Mouse (Mus musculus): Measurements from ENCODE around the gene Atp6v0a2. TPM values are rescaled to one million over a fixed set of nuclear protein-coding genes. Genes with fewer than 3 reads are reported as not detected.

The Atp6v0a2 gene
- polyA plus RNA-seq (2012; rRNA removed), result 5.3 and 6.2 TPM in 2 replicates

DNA sequence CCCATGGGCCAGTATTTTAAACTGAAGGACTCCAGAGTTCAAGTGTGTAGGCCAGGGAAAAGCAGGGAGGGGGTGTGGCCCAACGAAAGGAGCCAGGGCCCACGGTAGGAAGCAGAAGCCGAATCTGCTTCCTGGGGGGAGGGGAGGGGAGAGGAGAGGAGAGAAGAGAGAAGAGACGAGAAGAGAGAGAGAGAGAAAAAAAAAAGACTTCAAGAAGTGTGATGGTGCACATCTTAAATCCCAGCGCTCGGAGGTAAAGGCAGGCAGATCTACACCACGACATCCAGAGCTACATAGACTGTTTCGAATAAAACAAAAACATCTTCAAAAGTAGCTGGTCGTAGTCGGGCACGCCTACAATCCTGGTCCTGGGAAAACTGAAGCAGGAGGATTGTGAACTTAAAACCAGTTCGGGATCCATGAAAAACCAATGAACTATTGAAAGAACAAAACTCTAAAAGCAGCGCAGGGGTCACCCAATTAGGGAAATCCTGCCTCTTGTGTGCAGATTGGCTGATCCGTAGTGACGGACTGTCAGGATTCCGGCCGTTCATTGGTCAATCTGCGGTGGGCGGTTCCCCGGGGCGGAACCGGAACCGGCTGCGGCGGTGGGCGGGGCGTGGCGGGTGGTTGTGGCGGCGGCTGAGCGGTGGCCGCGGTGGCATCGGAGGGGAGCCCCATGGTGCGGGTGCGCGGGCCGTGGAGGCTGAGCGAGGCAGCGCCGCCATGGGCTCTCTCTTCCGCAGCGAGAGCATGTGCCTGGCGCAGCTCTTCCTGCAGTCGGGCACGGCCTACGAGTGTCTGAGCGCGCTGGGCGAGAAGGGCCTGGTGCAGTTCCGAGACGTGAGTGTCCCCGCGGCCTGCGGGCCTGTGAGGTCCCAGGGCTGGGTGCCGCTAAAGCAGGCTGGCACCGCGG is at the start of gene Atp6v0a2:
Atp6v0a2 (plus strand) TSS at position 129 of the 916 bp plus-strand sequence.

GRCm38 (mm10) chr5:124578633-124579317 is 49.6 kb upstream of the Atp6v0a2 start, which contains the start of the genes Eif2b1 and Gtf2h3:
Gene Eif2b1, minus strand, starts transcription at chr5:124579131.
Gene Gtf2h3, plus strand, starts transcription at chr5:124579140.

DNA sequence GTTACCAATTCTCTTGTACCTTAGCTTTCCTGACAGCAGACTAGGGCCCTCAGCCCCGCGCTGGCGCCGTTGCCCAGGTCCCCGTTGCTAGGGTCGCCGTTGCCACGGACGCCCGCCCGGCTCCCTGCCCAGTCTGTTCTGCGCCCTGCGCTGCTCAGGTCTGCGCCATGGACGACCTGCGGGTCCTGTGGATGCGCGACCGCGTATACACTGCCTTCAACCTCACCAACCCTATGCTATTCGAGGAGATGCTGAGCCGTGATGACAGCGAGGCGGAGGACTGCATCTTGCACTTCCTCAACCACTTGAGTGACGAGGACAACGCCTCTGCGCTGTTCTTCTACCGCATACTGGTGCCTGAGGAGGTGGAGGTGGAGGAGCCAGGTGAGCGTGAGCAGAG is 96.6 kb downstream of the Atp6v0a2 start, which contains the start of gene Dnah10:
Dnah10 (plus strand) TSS at position 89 of the 400 bp plus-strand sequence.

Other genes starting within 250 kb of the Atp6v0a2 start
- gene Sbno1, start 202.6 kb upstream of the Atp6v0a2 start, polyA plus RNA-seq (2012; rRNA removed), result 13.6 and 17.1 TPM in 2 replicates
- 60.2 and 61.7 TPM in 2 replicates for gene Kmt5a, start 188.6 kb upstream of the Atp6v0a2 start, polyA plus RNA-seq (2012; rRNA removed)
- 8.3 and 9.2 TPM in 2 replicates for gene Rilpl2, start 150.2 kb upstream of the Atp6v0a2 start, polyA plus RNA-seq (2012; rRNA removed)
- gene Snrnp35, start 145.4 kb upstream of the Atp6v0a2 start, polyA plus RNA-seq (2012; rRNA removed), result 7.9 and 8.2 TPM in 2 replicates
- 1.3 and 1.4 TPM in 2 replicates for gene Rilpl1, start 97.2 kb upstream of the Atp6v0a2 start, polyA plus RNA-seq (2012; rRNA removed)
- 116 and 144 TPM in 2 replicates for gene Tmed2, start 87.9 kb upstream of the Atp6v0a2 start, polyA plus RNA-seq (2012; rRNA removed)
- gene Ddx55, start 75.7 kb upstream of the Atp6v0a2 start, polyA plus RNA-seq (2012; rRNA removed), result 6.4 and 7.7 TPM in 2 replicates
- gene Eif2b1, start 49.4 kb upstream of the Atp6v0a2 start, polyA plus RNA-seq (2012; rRNA removed), result 23.9 and 27.6 TPM in 2 replicates
- gene Gtf2h3, start 49.4 kb upstream of the Atp6v0a2 start, polyA plus RNA-seq (2012; rRNA removed), result 19.2 and 22.8 TPM in 2 replicates
- 0.01 and 0.02 TPM in 2 replicates for gene Dnah10, start 96.5 kb downstream of the Atp6v0a2 start, polyA plus RNA-seq (2012; rRNA removed)
- 0.16 TPM in 2 replicates for gene Ccdc92, start 233.8 kb downstream of the Atp6v0a2 start, polyA plus RNA-seq (2012; rRNA removed)
- gene Zfp664, start 234.1 kb downstream of the Atp6v0a2 start, polyA plus RNA-seq (2012; rRNA removed), result 6.9 and 8.6 TPM in 2 replicates